Mouse (Mus musculus) cerebellum, adult 9-10 months (tissue): ENCODE measurements around the gene Cdk5rap3.

ENCODE experiments used
- DNase-seq: peaks from one replicate; pipeline ENCODE4 v3.0.0; 2022

Gene Cdk5rap3

DNA sequence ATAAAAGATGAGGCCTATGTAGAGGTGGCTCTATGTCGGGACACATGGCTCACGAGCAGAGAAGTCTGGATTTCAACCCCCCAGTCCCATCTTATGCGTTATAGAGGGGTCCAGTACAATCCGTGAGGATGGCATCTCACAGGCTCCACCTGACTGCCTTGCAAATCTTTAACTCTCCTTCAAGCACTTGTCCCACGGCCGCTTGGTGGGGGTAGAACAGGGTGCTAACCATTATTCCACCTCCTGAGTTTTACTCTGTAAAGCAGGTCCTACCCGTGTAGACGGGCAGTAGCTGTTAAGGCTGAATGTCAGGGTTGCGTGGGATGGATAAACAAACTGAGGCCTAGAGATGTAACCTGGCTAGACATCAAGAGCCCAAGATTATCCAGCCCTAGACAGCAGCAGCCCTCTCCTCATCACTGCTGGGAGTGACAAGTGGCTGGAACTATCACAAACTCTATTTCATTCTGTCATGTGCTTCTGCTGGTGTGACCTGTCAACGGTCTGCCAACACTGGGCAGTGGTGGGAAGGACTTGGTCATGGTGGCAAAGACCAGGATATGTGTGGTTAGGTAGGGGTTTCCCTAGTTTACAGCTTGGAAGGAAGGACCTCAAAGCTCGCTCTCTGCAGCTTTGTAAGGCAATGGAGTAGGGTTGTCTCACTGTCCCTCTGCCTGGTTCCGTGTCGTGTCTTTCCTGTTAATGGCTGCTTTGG is 17.4 kb upstream of the Cdk5rap3 start:
- no peak for DNase-seq

GRCm38 (mm10) chr11:96931327-96932062 is 15.2 kb upstream of the Cdk5rap3 start:
- DNase-seq: no peak

DNA sequence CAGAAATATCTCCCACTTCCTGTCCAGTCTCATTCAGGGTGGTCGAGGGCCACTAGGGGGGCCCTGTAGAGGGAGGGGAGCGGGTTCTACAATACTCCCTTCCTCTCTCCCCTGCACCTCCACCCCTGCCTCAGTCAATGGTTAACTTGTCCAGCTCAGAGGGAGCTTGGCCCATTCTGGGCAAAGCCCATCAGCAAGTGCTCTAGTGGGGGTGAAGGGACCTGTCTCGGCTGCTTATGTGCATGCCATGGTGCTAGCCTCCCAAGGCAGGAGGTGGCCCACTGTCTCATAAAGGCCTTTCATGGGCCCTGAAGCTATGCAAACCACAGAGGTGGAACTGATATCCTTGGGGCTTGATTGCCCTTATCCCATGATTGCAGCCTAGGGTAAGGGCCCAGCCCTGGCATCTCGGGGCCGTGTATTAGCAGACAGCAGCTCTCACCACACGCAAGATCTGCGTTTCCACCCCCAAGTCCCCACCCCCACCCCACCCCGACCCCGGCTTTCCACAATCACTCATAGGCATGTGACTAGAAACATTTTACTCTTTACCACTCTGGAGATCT is 13.6 kb upstream of the Cdk5rap3 start:
- no peak for DNase-seq

DNA sequence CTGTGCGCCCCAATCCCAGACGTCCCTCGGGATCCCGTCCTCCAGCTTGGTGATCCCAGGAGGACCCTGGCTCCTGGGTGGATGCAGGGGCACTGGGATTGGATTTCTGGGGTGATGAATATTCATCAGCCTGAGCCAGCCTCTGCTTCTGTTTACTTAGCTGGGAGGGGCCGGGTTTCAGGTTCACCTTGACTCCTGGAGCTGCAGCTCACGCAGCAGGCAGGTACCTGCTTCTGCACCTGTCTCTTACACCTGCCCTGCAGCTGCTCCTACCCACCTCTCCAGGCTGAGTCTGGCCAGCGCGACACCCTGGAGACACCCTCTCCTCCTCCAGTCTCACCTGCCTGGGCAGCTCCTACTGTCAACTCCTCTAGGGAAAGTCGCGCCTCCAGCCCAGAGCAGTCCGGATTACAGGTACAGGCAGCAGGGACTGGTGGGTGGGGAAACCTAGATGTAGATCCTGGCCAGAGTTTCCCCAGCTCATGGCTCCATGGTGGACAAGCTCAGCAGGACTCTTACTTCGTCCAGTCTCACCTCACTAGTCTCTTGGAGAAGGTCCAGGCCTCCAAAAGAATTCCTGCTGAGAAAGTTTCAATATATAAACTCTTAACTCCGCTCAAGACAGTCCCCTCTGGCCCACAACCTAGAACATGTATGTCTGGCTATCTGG is 12.9 kb upstream of the Cdk5rap3 start:
- no peak for DNase-seq

GRCm38 (mm10) chr11:96928691-96929090 is 12.4 kb upstream of the Cdk5rap3 start:
- no peak for DNase-seq

DNA sequence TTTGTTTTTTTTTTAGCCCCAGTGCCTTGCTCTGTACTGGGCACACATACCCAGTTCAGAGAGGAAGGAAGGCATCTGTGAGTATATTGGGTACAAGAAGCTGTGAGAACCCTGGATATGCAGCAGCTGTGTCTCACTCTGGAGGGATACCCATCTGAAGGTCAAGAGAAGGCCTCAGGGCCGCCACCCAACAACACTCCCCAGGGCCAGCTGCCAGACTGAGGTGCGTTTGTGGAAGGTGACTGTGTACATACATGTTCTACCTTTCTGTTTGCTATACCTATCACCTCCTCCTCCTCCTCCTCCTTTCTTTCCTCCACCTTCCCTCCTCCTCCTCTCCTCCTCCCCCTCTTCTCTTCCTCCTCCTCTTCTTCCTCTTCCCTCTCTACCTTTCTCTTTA is 11.8 kb upstream of the Cdk5rap3 start, which contains the start of gene Prr15l:
Gene Prr15l (plus strand): TSS at position 17 of the 400 bp plus-strand sequence.
- DNase-seq: no peak

GRCm38 (mm10) chr11:96926587-96926986 is 10.3 kb upstream of the Cdk5rap3 start:
- no peak for DNase-seq

- DNase-seq: no peak
Measured at GRCm38 (mm10) chr11:96925469-96926148, 9.3 kb upstream of the Cdk5rap3 start.

DNA sequence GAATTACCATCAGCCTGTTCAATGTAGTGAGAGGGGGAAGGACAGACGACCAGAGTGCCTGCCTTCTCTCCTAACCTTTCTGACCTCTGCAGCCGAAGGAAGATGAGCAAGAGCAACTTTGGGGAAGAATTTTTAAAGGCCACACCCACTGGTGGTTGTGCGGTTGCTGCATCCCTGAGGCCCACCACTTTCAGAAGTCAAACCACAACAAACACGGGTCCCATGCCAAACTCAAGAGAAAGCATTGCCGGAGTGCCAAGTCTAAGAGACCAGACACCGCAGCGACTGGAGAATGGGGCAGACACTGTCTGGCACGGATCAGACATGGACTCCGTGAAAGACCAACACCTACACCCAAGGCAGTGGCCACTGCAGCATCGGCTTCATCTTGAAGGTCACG is 8.6 kb upstream of the Cdk5rap3 start:
- DNase-seq: no peak

- DNase-seq: no peak
Measured at GRCm38 (mm10) chr11:96919003-96919402, 2.7 kb upstream of the Cdk5rap3 start.

DNA sequence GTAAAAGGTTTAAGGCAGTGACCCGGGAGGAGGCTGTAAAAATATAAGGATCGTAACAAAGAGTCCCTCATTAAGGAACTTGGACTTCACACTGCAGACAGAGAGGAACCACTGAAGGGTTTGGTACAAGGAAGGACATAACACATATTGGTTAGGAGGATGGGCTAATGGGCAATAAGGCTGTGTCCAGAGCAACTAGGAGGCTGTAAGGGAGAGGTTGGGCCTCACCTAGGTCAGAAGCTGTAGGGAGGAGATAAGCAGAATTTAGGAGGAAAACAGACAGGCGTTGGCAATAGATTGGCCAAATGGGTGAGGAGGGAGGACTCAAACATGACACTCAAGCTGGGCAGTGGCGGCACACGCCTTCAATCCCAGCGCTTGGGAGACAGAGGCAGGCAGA is 1.1 kb upstream of the Cdk5rap3 start:
- DNase-seq: peak; percentile 43

- no peak for DNase-seq
Measured at GRCm38 (mm10) chr11:96916885-96917396, 645 bp upstream of the Cdk5rap3 start.

- no peak for DNase-seq
Measured at GRCm38 (mm10) chr11:96912682-96913081, 3.6 kb downstream of the Cdk5rap3 start.

DNA sequence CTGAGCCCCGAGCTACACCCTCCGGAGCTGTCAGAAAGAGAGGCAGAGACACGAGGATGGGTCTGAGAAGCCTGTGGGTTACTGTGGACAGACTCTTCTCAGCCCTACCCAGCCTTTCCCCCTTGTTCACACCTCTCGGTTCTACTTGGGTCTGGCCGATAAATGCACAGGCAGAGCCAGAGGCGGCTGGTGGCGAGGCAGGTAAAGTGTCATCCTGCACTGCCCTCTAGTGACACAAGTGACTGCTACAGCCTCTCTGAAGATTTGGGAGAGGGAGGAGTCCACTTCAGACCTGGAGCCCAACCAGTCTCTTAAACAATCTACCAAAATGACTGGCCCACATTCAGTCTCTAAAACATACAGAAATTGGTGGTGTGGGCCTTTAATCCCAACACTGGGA is 6.3 kb downstream of the Cdk5rap3 start:
- peak; percentile 89 for DNase-seq

GRCm38 (mm10) chr11:96908594-96908993 is 7.7 kb downstream of the Cdk5rap3 start:
- no peak for DNase-seq

DNA sequence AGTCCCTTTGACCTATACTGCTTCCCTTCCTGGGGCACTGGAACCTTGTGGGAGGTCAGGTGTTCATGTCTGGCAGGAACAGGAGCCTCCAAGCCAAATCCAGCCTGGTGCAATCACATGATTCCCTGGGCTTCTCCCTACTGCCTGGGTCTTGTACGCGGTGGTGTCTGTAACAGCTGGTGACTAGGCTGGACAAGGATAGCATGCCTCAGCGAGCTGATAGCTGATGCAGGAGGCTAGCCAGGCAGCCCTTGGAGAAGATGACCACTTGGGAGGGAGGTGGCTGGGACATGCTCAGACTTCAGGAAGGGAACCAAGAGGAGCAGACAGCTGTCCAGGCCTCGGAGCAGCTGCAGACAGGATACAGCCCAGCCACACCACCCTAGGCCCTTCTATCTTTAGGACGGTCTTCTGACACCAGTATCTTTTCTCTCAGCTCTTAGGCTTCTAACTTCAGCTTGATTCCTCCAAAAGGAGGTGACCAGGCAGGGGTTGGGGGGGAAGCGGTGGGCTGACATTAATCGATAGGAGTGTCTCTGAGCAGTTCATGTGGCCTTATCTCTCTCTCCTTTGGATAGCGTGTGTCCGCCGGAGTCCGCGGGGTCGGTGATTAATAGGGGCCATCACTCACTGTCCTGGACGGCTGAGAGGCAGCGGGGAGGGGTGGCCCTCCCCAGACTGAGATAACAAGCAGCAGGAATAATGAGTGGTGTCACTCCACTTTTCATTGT is 9.7 kb downstream of the Cdk5rap3 start:
- DNase-seq: peak; percentile 20

GRCm38 (mm10) chr11:96902639-96903635 is 13.4 kb downstream of the Cdk5rap3 start:
- peak; percentile 32 for DNase-seq

DNA sequence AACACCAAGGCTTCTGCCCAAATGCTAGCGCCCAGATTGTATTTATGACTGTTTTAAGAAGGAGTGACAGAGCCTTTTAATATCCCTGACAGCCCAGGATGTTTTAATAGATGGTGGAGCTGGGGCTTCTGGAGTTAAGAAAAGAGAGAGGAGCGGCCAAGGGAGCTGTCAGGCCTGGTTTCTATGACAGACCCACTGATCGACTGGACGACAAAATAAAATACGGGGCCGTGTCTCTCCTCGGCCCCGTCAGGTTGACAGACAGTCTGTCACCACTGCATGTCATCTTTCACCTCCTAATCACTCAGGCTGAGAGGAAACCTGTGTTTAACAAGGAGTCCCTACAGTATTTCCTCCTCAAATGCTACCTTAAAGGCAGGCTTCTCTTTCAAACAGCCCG is 15.0 kb downstream of the Cdk5rap3 start:
- no peak for DNase-seq

DNA sequence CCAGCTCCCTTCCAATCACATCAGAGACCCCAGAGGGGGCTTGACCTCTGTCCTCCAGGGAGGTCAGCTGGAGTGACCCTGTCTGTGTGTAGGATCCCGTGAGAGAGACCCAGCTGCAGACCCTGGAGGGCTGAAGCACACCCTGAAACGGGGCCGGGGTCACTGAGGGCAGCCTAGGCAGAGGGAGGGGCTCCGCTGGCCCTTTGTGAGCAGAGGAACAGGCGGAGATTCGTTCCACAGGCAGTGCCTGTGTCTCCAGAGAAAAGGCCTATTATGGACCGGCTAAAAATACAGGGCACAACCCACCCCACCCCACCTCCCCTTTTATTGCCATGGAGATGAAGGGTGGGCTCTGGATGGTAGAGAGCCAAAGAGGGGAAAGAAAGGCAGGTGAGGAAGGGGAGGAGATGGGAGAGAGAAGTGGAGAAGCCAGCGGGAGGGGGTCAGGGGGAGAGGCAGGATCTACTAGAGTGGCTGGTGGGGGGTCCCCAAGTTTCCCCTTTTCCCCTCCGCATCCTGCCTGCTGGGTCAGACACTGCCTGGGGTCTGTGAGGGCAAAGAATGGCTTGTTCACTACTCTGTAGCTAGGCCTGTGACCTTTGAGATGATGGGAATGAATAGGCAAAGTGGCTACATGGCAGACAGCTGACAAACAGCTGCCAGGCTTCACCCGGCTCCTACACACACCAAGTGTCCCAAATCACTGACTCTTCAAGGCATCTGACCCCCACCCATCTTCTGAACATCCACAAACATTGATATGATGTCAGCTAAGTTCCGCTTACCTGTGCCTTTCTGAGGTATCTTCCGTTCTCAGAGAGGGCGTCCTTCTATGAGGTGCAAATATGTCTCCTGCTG is 16.6 kb downstream of the Cdk5rap3 start:
- no peak for DNase-seq

DNA sequence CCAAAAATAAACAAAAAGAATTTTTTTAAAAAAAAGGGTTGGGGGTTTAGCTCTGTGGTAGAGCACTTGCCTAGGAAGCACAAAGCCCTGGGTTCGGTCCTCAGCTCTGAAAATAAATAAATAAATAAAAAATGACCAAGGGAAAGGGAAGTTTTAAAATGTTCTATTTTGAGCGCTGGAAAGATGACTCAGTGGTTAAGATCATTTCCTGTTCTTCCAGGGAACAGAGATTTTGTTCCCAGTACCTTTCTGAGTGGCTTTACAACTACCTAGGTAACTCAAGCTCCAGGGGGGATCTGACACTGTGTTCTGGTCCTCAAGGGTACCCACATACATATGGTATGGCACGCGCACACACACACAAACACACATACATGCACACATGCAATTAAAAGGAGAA is 20.4 kb downstream of the Cdk5rap3 start:
- DNase-seq: no peak
